Mouse (Mus musculus) adrenal gland, postnatal 25 days (tissue): Measurements from ENCODE around the gene Slamf8. TPM values are rescaled to one million over a fixed set of nuclear protein-coding genes. Genes with fewer than 3 reads are reported as not detected.

ENCODE experiments used
- DNase-seq: peaks from one replicate; pipeline ENCODE4 v3.0.0; 2021; ENCODE audit warnings: mixed read lengths
- long read RNA-seq: library from polyadenylated mRNA; stranded (forward); transcript quantifications from one replicate; pipeline ENCODE4 v2.0.0, GENCODE M21; 2021
- total RNA-seq: library from RNA; stranded (reverse); gene quantifications from 2 replicates; pipeline ENCODE4 v1.2.3, GENCODE M21; 2021

The Slamf8 gene
- 0.24 TPM in 1 of 2 replicates, not detected in the other for total RNA-seq
- long read RNA-seq = 0 reads

DNA sequence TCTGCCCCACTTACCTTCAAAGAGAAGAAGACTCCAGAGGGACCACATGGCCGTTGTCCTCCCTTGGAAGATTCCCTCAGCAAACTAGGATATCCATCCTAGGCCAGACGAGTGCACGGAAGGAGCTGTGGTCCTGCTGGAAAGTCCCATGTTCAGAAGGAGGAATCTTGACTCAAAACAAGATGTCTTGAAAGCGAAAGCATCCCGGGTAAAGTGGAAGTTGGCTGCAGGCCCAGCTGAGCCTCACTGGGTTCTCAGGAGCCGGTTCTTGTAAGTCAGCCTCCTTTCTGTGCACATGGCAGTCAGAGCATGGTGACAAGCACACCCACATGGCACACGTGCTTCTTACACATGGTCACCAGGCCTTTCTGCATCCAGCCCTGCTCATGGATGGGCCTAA, at the start of gene Slamf8:
TSS of gene Slamf8 (minus strand) at position 184 of the 400 bp plus-strand sequence.
- no peak for DNase-seq

GRCm38 (mm10) chr1:172638781-172639180, 48.4 kb upstream of the Slamf8 start:
- no peak for DNase-seq

- no peak for DNase-seq
Observed at GRCm38 (mm10) chr1:172637801-172638200, 47.4 kb upstream of the Slamf8 start.

DNA sequence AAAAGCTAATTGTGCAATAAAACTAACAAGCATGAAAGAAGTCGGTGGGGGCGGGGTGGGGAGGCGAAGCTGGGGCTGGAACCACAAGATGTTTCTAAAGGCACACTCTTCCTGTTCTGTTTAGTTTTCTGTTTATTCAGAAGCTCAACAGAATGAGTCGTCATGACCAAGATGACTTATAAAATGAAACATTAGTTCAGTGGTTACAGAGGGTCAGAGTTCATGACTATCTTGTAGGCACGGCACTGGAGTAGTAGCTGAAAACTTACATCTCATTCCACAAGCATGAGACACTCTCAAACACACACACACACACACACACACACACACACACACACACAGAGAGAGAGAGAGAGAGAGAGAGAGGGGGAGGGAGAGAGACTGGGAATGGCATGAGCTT, 45.9 kb upstream of the Slamf8 start:
- DNase-seq = no peak

GRCm38 (mm10) chr1:172635258-172635657, 44.9 kb upstream of the Slamf8 start:
- DNase-seq = no peak

- no peak for DNase-seq
Observed at GRCm38 (mm10) chr1:172634136-172634535, 43.8 kb upstream of the Slamf8 start.

GRCm38 (mm10) chr1:172632451-172633326, 42.3 kb upstream of the Slamf8 start, which contains the start of gene Dusp23:
Dusp23 (minus strand) TSS chr1:172632962.
- DNase-seq = peak; percentile 96

- DNase-seq = no peak
Observed at GRCm38 (mm10) chr1:172631721-172632120, 41.4 kb upstream of the Slamf8 start.

GRCm38 (mm10) chr1:172629831-172630230, 39.5 kb upstream of the Slamf8 start:
- no peak for DNase-seq

GRCm38 (mm10) chr1:172626306-172626705, 35.9 kb upstream of the Slamf8 start:
- DNase-seq = no peak

GRCm38 (mm10) chr1:172624081-172624480, 33.7 kb upstream of the Slamf8 start:
- DNase-seq = no peak

DNA sequence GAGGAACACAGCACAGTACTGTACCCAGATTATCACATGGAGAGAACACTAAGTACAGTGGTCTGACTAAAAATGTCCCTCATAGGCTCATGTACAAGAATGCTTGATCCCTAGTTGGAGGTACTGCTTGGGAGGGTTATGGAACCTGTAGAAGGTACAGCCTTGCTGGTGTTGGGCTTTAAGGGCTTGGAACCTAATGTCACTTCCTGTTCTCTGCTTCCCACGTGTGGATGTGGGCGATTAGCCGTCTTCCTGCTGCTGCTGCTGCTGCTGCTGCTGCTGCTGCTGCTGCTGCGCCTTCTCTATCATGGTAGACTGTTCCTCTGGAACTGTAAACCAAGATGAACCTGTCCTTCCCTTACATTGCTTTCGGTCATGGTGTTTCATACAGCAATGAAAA, 33.2 kb upstream of the Slamf8 start:
- DNase-seq = no peak

DNA sequence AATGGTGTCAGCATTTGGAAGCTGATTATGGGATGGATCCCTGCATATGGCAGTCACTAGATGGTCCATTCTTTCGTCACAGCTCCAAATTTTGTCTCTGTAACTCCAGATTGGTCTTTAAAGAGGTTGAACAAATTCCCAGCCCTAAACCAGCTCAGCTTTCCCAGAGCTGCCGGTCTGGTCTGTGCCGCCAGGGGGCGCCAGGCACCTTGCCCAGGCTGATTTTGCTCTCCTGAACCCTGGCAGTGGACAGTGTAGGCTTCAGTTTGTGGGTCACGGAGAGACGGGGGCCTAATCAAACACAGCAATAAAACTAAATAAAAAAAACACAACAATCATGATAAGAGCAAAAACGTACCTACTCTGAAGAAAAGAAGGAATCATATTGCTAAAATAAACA, 28.9 kb upstream of the Slamf8 start:
- DNase-seq = peak; percentile 82

GRCm38 (mm10) chr1:172618141-172618540, 27.8 kb upstream of the Slamf8 start:
- DNase-seq = no peak

DNA sequence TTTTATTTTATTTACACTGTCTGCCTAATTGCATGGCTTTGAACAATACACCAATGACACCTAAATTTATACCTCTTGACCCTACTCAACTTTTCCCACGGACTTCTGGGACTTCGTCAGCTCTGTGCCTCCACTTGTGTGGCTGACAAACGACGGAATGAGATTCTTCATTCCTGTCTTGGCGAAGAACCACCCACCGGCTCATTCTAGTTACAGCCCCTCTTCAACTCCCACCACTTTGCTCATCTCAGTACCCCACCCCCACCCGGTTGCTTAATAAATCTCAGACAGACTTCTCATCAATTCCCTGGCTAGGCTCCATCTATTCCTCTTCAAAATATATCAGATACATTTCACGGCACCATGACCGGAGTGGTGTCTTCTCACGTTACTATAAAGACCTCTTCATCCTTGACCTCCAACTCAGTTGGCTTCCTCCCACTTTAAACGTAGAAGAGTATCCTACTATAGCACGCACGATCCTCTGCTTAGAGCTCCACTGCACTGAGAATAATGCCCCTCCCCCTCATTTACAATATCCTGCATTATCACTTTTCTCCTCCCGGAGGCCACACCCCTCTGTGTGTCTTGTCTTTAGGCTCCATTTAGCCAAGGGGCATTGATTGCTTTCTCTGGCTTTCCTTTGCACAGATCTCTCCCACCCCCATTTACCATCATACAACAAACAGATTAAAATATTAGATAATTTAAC, 27.2 kb upstream of the Slamf8 start:
- DNase-seq = no peak

- DNase-seq = no peak
Observed at GRCm38 (mm10) chr1:172616537-172617300, 26.4 kb upstream of the Slamf8 start.

- no peak for DNase-seq
Observed at GRCm38 (mm10) chr1:172615412-172615811, 25.0 kb upstream of the Slamf8 start.

GRCm38 (mm10) chr1:172614654-172615053, 24.3 kb upstream of the Slamf8 start:
- DNase-seq = no peak

DNA sequence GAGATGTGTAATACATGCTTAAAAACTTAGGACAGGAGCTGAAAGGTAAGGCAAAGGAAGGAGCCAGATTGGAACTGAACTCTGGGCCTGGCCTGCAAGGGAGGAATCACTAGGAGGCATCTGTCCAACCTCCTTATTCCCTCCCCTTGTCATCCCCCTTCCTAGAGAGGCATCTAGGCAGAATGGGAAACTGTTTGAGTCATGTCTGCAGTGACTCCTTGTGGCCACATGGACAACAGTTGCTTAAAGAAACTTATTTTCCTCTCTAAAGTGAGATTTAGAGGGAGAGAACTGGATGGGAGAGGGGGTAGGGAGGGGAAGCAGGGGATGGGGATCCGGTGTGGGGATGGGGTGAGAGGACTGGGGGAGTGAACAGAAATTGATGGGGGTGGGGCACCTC, 22.4 kb upstream of the Slamf8 start:
- no peak for DNase-seq

DNA sequence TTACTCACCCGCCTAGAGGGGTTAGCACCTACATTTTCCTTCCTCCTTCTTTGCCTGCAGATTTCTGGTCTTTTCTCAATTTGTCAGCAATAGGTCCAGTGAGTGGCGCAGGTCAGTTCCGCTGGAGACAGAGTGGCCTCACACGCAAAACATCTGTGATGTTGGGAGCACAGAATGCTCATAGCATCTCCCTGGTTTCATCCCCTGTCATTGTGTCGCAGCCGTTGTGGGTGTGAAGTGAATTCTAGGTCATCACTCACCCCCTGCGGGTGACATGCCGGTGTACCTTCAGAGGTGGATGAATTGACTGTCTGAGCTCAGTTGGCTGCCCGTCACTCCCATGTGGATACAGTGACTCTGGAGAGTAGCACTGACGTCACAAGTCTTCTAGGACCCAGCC, 20.9 kb upstream of the Slamf8 start:
- DNase-seq = no peak

DNA sequence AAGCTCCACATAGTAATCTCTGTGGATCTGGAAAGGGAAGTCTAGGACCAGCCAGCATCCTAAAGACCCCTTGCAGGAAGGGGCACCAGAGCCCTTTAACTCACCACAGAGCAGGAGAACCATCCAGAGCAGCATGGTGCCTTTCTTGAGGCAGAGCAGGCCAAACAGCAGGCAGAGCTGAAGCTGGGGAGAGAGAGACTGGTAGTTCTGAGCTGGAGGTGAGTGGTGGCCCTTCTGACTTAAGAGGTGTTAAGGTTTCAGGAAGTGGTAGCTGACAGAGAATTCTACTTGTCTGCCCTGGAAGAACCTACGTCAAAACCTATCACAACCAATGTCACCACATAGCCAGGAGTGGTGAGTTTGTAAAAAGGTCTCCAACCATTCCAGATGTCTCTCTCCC, 12.0 kb upstream of the Slamf8 start, which contains the start of gene Fcrl6:
TSS of gene Fcrl6 (minus strand) at position 226 of the 400 bp plus-strand sequence.
- DNase-seq = no peak

DNA sequence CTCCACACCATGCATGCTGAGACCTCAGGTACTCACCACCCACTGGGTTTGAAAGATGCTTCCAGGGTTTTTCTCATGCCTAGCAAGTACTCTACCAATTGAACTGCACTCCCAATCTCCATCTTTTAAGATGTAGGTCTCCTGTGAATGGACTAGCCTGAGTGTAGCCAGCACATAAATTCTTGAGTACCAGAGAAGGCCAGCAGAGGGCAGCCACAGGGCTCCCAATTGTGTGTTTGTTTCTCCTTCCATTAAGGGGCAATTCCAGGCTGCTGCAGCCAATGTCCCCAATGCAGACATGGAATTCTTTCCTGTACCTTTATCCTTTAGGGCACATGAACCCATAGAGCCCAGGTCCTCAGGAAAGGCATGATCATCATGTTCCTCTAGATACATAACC, 4.1 kb upstream of the Slamf8 start:
- DNase-seq = peak; percentile 34

- DNase-seq = no peak
Observed at GRCm38 (mm10) chr1:172593956-172594355, 3.6 kb upstream of the Slamf8 start.
